Mouse (Mus musculus): ENCODE data around the gene Prkar1b.

DNA sequence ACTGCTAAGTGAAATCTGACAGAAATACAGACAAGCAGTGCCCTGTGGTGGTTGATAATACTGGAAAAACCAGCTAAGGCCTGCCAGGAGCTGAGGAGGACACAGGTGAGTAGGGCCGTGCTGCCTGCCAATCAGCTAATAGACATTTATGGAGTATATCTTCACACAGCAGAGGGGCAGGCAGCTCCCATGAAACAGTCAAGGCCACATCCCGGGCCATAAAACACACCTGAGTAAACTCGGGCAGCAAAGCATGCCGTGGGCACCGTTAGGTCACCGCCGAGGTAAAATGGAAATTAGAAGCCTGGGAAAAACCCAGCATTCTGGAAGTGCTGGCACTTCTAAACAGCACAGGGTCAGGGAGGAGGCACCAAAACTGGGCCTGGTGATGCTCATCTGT lies 75.8 kb downstream of the Prkar1b start:
- TF ChIP-seq POLR2A (IDR thresholded peaks at IDR 0.05; ENCODE audit: insufficient read length, low read depth) (no peak), TCF12 (IDR thresholded peaks at IDR 0.05; ENCODE audit: insufficient read depth, poor library complexity, severe bottlenecking) (no peak), MAX (IDR thresholded peaks at IDR 0.05; ENCODE audit: low read depth) (no peak), E2F4 (IDR thresholded peaks at IDR 0.05; ENCODE audit: insufficient read depth) (no peak), USF1 (IDR thresholded peaks at IDR 0.05; ENCODE audit: low read depth) (no peak)
